Mouse (Mus musculus) kidney, postnatal 10 days (tissue): ENCODE measurements at regions not wholly inside any gene's neighbourhood (a gene's known extent, or its start where the extent isn't known, plus 50 kb on each side); places are given as distances from the start of the nearest gene placed in this dataset.
A peak's percentile ranks its signal among the peaks of the same experiment; 100 is the strongest.

ENCODE experiments used
- DNase-seq: peaks from one replicate; pipeline ENCODE4 v3.0.0; 2021; ENCODE audit warnings: mixed read lengths

DNA sequence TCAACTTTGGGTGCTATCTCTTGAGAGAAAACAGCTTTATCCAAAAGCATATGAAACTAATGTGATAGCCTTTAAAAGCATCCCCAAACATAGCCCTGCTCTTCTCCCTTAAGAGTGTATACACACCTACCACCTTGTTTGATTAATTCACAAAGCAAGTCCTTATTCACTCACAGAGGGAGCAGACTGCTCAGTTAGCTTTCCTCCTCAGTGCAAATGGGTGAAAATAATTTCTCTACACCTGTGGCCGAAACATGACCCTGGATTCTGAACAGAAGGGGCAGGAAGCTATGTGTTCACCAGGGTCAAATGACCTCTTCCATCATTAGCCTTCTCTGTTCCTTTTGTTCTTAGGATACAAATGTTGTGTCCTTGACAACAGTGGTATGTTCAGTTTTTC is 181.2 kb upstream of the Camk1g start:
- no peak for DNase-seq

DNA sequence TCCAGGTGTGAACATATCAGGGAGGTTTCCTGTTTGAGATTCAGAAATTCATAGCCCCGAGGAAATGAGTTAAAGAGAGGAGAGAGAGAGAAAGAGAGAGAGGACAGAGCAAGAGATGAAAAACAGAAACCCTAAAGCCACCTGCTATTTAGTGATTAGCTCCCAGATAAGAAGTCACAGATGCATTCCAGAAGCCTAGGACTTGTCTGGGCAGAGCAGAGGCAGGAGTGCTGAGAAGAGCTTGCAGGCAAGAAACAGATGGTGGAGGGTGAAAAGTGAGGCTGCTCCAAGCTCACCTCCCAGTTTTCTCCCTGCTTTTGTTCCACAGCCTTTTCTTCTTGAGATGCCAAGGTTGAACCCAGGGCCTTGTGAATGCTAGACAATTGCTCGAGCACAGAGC is 180.7 kb upstream of the Camk1g start:
- no peak for DNase-seq

DNA sequence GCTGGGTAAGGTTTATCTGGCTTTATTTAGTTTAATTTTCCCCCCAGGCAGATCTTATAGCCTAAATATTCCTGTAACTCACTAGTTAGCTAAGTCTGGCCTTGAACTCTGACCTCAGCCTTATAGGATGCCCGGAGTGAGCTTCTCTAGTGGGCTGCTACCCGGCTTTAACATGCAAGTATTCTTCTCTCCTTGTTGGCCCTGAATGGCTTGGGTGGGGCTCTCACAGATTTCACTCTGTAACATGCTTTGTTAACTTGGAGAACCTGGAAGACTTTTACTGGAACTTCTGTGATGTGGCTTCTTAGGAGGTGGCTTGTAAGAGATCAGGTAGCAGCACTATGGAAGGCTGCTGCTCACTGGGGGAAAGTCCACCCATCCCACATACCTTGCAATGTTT is 177.3 kb upstream of the Camk1g start:
- DNase-seq, result no peak

- no peak for DNase-seq
These were observed 175.9 kb upstream of the Camk1g start for GRCm38 (mm10) chr1:193546044-193546432.

- DNase-seq, result no peak
These were observed 175.4 kb upstream of the Camk1g start for GRCm38 (mm10) chr1:193545406-193546043.

DNA sequence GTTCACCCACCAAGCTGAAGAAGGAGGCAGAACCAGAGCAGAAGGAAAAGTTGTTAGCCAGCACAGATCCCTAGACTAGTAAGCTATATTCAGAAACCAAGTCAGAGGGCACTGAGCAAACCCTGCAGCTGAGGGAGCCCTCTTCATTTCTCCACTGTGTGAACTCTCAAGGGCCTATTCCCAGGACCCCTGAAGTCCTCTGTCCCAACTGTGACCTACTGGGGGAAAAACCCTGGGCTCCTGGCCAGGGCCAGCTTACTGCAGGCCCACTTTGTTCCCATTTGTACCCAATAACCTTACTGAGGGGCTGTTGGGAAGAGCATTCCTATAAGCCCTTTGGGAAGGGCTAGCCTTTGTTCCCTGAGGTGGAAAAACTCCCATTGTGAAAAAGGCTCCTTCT is 174.7 kb upstream of the Camk1g start:
- DNase-seq, result no peak

- DNase-seq, result no peak
These were observed 173.7 kb upstream of the Camk1g start for GRCm38 (mm10) chr1:193543834-193544233.

GRCm38 (mm10) chr1:193543284-193543683 is 173.2 kb upstream of the Camk1g start:
- DNase-seq, result no peak

DNA sequence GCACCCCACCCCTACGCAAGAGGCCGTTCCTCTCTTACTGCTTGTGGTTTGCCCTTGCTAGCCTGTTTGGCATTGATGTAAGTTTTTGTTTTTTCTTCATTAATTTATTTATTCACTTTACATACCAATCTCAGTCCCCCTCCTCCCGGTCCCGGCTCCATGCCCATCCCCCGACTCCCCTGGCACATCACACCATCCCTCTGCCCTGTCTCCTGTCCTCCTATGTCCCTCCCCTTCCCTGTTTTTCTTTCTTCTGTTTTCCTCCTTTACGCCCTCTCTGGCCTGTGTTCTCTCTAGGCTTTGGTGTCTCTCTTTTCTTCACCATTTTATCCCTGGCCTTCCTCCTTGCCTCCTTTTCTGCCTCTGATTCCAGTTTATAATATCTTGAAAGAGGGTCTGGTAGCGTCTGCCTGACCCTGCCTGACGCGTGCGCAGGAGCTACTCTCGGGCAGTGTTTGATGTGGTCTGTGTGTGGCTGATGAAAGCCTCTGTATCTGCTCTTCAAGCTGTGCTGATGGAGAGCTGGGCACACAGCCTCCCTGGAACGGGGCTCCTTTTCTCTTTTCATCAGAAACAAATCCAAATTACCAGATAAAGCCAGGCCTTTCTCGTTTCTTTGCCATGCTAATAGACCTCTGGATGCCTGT is 172.0 kb upstream of the Camk1g start:
- peak; percentile 20 for DNase-seq

DNA sequence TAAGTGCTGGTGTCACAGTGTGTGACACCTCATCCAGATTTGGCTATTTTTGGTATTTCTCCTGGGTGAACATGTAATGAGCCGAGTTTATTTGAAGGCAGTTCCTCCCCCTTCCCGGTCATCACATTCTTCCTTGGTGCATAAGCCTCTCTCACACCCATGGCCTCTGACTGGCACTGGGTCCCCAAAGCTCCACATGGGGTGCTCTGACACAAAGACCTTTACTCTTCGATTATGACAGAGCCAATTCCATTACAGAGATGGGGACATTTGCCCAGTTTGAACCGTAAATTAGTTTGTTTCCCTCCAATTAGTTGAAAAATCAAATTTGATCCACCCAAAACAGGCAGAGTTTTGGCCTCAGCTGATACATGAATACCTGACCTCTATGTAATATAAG is 171.2 kb upstream of the Camk1g start:
- no peak for DNase-seq

GRCm38 (mm10) chr1:193540486-193540885 is 170.4 kb upstream of the Camk1g start:
- DNase-seq, result no peak

GRCm38 (mm10) chr1:193539261-193539660 is 169.2 kb upstream of the Camk1g start:
- peak; percentile 57 for DNase-seq

DNA sequence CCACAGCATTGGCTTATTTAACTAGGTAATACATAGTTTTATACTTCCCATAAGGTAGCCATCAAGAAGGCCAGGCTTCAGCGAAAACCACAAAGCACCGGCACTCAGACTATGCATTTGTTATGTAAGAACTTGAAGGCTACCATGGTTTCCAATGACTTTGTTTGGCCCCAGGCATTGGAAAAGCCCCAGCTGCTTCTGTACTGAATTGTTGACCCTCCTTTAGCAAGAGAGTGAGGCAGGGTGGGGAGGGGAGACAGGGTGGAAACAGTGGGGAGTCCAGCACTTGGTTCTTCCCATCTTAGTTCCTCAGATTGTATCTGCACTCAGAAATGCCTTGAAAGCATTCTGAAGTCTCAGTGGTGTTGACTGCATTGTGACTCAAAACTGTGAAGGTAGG is 168.3 kb upstream of the Camk1g start:
- peak; percentile 51 for DNase-seq

- DNase-seq, result no peak
These were observed 167.5 kb upstream of the Camk1g start for GRCm38 (mm10) chr1:193537616-193538015.

DNA sequence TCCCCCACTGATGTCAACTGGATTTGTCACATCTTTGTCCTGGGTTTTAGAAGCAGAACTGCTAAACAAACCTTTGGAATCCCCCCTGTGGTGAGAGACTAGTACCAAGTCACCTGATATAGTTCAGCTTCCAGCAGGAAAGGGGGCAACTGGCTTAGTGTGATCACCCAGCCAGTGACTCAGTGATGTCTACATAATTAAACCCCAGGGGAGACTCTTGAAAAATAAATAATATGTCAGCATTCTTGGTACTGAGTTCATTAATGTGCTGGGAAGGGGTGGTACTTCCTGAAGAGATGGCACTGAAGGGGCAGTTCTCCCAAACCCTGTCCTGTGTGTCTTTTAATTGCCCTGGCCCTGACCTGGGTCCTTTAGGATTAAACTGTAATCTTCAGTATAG is 166.5 kb upstream of the Camk1g start:
- no peak for DNase-seq

- no peak for DNase-seq
These were observed 164.4 kb upstream of the Camk1g start for GRCm38 (mm10) chr1:193534449-193534848.

DNA sequence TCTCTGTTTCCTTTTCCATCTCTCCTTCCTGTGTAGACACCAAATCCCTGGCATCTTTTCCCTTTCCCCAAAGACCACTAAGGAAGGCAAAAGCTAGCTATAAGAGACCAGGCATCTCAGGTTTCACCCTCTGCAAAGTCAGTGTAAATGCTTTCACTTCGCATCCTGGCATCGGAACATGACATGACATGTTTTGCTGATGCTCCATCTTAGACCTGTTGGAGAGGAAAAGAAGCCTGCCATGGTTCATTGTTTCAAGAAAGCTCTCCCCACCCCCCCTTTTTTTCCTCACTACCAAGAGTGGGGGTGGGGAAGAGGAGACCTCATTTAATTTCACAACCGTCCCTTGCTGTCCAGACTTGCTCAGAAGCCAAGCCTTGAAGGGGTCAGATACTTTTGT is 156.4 kb upstream of the Camk1g start:
- DNase-seq, result no peak

DNA sequence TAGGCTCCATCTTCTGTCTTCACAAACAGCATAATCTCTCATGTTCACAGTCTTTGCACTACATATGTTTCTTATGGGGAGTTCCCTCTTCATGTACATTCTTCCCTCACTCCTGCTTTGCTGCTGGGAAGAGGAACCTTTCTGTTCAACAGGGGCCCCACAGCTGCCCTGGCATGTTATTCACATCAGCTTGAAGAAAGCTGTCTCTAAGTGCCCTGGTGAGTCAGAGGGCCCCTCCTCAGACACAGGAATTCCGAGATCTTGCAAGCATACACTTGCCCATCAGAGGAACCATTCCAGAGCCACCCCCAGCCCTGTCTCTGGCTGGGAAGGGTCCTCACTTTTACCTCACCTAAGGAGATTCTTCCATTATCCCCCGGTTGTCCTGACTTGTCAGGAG is 151.9 kb upstream of the Camk1g start:
- DNase-seq, result no peak

GRCm38 (mm10) chr1:193518840-193519239 is 148.7 kb upstream of the Camk1g start:
- no peak for DNase-seq

GRCm38 (mm10) chr1:193517968-193518367 is 147.9 kb upstream of the Camk1g start:
- no peak for DNase-seq

GRCm38 (mm10) chr1:193517293-193517692 is 147.2 kb upstream of the Camk1g start:
- DNase-seq, result no peak

- no peak for DNase-seq
These were observed 146.3 kb upstream of the Camk1g start for GRCm38 (mm10) chr1:193516395-193516794.

DNA sequence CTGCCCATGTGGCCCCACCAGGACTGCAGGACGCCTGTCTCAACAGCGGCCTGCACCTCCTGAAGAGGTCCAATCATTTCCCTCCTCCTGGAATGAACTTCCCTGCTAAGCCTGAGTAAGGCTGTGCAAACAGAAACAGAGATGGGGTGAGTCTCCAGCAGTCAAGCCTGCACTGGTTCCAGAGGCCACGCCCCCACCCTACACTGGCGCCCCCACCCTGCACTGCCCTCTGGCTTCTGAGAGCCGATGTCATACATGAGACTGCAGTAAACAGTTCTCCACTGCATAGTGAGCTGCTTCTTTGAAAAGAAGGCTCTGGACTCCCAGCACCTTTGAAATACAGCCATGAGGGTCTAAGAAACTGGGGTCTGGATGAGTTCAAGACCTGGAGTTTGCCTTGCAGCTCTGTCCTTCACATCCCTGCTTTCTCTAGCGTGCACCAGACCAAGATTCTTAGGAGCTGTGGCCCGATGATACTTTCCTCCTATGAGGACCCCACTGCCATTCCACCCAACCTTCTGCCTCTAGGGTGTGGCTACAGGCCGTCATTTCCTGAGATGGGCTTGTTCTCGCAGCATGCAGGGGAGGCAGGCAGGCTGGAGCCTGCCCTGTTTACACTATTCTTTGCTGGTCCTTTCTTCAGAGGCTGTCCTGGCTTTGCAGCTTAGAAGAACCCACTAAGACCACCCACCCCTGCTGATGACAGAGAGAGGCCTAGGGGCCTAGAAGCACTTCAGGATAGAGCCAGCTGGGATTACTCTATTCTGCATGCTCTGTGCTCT is 144.0 kb upstream of the Camk1g start:
- DNase-seq, result peak; percentile 66
